Mouse (Mus musculus): Measurements from ENCODE around the gene Slc15a3.

Slc15a3 gene

DNA sequence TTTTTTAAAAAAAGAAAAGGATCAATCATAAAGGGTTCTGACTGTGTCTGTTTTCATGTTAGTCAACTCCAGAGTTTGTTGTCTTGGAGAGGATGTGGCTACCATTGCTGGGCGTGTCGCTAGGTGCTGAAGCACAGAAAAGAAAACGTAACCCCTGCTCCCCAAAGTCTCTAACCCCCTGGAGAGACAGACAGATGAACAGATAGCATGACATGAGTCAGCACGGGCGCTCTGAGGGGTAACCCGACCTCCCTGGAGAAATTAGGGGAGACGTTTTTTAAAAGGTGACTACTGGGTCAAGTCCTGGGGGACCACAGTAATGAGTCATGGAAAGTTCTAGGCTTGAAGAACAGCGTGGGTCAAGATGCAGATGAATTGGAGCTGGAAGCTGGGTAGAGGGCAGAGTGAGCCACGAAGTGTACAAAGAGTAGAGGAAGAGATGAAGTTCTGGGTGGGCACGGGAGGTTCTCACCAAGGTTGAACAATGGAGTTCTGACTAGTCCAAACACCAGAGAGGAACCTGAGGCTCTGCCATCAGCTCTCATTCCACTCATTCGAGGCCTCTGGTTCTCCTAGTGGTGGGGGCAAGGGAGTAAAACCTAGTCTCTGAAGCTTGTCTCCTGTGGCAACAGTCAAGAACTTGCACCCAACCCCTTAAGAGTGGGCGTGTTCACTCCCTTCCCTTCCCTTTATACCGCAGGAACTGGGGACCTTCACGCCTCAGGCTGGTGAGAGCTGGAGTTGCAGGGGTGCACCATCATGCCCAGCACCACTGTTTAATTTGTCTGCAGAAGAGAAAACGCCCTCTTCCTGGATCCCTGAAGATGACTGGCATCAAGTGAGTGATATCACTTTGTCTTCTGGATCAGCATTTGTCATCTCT, at the start of gene Slc15a3:
Slc15a3 (plus strand) TSS at position 718 of the 883 bp plus-strand sequence.
- DNase-seq (ENCODE audit: extremely low read depth, low read depth) = no peak

- DNase-seq (ENCODE audit: extremely low read depth, low read depth) = no peak
Observed at GRCm38 (mm10) chr19:10790323-10790722, 49.2 kb upstream of the Slc15a3 start.

GRCm38 (mm10) chr19:10793044-10793443, 46.5 kb upstream of the Slc15a3 start:
- DNase-seq (ENCODE audit: extremely low read depth, low read depth) = no peak

DNA sequence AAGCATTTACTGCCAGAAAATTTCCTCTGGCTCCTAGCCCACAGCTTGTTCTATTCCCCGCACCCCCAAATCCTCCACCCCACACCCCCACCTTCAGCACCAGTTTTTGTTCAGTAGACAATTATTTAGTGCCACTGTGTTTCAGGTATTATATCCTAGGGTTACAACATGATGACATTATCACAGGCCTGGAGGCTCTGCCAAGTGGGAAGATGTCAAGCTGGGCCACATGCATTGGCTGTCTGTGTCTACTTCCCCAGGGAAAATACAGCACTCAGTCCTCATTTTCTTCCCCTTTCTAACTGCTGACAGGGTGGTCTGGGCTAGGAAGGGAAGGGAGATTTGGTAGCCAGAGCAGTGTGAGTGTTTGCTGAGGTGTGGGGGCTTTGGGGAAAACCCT, 44.6 kb upstream of the Slc15a3 start:
- no peak for DNase-seq (ENCODE audit: extremely low read depth, low read depth)

DNA sequence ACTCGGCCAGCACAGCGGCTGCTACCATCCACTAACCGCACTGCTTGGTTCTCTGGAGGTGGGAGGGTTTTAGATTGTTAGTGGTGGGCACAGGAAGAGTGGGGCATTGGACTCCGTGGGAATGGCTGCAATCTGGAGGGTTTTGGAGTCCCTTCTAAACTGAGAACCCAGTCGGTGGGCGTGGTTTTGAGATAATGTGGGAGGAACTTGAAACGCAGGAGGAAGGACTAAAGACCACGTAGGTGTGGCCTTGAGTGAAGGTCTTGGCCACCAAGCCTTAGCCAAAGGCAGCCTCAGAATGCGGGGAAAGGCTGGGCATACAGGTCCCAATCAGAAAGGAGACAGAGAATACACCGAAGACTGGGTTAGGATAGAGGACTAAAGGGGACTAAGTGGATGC, 41.0 kb upstream of the Slc15a3 start:
- DNase-seq (ENCODE audit: extremely low read depth, low read depth) = no peak

- no peak for DNase-seq (ENCODE audit: extremely low read depth, low read depth)
Observed at GRCm38 (mm10) chr19:10799155-10799554, 40.4 kb upstream of the Slc15a3 start.

- DNase-seq (ENCODE audit: extremely low read depth, low read depth) = no peak
Observed at GRCm38 (mm10) chr19:10801070-10801469, 38.5 kb upstream of the Slc15a3 start.

DNA sequence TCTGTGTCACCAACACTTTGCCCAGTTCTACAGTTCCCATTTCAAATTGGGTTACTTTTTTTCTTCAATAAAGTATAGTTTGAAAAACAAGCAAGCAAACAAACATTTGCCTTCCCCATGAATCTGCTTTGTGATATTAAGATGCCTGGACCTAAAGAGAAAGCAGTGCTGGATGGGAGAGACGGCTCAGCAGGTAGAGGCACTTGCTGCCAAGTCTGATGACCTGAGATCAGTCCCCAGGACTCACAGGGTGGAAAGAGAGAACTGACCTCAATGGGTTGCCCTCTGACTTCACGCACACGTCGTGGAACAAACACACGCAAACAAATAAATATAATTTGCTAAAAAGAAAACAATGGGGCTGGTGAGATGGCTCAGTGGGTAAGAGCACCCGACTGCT, 37.6 kb upstream of the Slc15a3 start:
- no peak for DNase-seq (ENCODE audit: extremely low read depth, low read depth)

GRCm38 (mm10) chr19:10803751-10804150, 35.8 kb upstream of the Slc15a3 start:
- DNase-seq (ENCODE audit: extremely low read depth, low read depth) = no peak

- DNase-seq (ENCODE audit: extremely low read depth, low read depth) = no peak
Observed at GRCm38 (mm10) chr19:10804850-10805660, 34.5 kb upstream of the Slc15a3 start.

DNA sequence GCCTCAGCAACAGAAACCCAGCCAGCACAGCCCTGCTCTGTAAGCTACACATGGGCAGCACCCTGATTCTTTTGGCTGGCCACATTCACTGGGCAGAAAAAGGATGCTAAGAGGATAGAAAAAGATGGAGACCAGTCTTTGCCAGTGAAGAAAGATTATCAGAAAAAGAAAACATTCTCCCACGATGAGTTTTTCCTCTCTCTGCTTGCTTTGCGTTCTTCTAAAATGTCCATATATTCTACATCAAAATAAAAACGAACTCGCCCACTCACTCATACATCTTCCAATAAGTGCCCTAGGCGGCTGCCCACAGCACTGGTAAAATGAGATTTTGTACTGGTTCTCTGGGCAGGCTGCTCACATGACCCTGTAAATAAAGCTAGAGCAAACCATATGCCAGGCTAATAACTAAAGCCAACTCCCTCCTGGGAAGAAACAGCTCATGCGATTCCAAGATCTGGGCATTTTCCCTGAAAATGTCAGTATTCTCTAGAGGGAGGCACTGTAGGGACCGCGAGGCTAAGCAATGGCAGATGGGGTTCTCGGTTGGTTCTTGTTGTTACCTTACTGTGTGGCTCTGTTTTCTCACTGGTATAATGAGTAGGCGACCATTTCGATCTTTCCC, 33.8 kb upstream of the Slc15a3 start:
- DNase-seq (ENCODE audit: extremely low read depth, low read depth) = no peak

DNA sequence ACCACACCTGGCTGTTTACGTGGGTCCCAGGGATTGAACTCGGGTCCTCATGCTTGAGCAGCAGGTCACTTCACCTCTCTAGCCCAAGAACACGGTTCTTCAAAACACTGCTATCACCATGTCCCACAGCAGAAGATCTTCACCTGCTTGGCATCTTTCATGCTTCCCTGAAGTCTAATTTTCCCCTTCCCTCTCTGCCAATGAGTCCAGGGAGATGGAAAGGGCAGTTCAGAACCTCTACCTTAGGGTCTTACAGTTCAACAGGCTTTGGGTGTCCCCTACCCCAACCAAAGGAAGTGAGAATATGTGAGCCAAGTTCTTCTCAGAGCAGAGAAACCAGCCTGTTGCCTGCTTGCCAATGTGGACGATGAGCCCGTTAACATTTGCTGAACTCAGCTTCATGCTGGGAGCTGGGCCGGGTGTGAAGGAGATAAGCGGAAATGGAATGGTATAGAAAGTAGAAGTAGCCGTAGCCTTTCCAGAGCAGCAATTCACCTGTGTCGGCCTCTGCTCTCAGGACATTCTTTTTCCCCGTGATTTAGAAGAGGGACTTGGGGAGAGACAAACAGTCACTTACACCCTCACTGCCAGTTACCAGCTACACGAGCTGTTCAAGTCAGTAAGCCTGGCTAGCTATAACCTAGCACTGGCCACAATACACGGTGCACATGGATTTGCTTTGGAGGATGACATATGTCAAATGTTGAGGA, 30.8 kb upstream of the Slc15a3 start:
- no peak for DNase-seq (ENCODE audit: extremely low read depth, low read depth)

DNA sequence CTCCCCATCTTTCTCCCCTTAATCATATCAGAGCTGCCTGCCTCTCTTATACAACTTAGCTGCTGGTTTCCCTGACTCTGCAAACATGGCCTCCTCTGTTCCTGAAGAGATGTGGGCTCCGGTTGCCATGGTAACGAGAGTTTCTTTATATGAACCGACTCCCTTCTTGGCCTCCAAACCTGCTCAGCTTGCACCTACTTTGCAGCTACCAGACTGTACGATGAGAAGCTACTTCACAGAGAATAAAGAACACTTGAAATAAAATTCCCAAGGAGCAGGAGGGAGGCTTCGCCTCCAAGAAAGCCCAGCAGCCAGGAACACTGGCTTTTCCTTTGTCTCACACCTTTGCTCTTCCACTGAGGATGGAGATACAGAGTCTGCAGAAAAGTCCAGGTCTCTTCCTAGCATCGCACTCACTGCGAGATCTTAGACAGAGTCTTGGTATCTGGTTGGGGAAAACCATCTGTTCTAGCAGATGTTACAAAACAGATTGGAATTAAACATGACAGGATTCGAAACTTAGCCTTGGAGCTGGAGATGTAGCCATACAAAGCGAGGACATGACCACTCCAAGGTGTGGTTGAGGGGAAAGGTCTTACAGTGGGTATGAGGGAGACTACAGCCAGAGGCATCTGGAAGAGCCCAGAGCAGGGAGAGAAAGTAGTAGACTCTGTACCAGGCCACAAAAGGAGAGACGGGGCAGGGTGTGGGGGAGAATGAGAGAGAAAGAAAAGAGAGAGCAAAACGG, 29.9 kb upstream of the Slc15a3 start:
- DNase-seq (ENCODE audit: extremely low read depth, low read depth) = no peak

DNA sequence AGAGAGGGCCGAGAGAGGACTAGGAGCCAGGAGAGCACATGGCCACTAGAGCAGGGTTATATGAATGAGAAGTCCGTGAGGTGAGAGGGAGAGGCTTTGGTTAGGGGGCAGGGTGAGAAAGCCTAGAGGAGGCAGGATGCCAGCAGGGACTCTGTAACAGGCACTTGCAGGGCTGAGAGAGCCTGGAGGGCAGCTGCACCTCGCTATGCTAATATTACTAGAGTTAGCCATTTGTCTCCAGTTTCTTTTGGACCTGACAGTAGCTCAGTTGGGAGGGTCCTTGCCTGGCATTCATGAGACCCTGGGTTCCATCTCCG, 29.4 kb upstream of the Slc15a3 start:
- no peak for DNase-seq (ENCODE audit: extremely low read depth, low read depth)

DNA sequence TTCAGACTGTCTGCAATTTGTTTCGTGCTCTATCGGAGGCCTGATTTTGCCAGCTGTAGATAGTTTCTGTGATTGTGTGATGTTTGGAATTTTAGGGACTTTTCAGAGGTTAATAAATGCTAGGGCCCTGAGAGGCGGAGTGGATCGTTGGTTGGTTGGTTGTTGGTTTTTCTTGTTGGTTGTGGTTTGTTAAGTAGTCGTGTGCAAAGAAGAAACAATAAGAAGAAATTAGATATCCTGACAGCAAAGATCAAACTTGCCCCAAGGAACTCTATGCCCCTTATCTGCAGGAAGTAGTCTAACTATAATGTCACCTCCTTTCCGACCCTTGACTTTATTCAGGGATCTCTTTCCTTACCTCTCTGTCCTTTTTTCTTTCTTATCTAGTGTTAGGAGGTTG, 28.1 kb upstream of the Slc15a3 start:
- DNase-seq (ENCODE audit: extremely low read depth, low read depth) = peak; percentile 2

GRCm38 (mm10) chr19:10813039-10813438, 26.5 kb upstream of the Slc15a3 start:
- DNase-seq (ENCODE audit: extremely low read depth, low read depth) = no peak

- DNase-seq (ENCODE audit: extremely low read depth, low read depth) = no peak
Observed at GRCm38 (mm10) chr19:10813905-10814304, 25.6 kb upstream of the Slc15a3 start.

GRCm38 (mm10) chr19:10815871-10816270, 23.7 kb upstream of the Slc15a3 start:
- no peak for DNase-seq (ENCODE audit: extremely low read depth, low read depth)

DNA sequence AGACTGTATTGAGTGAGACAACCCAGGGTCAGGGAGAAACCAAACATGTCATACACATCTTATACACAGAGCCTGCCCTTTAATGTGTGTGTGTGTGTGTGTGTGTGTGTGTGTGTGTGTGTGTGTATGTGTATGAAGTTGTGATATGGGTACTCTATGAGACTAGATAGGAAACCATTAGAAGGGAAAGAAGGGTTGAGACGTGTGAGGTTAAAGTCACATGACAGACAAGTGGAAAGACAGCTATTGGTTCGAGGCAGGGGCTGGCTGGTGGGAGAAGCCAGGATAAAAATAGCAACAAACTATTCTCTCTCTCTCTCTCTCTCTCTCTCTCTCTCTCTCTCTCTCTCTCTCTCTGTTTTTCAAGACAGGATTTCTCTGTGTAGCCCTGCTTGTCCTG, 23.1 kb upstream of the Slc15a3 start:
- DNase-seq (ENCODE audit: extremely low read depth, low read depth) = no peak

GRCm38 (mm10) chr19:10818217-10818946, 21.1 kb upstream of the Slc15a3 start:
- DNase-seq (ENCODE audit: extremely low read depth, low read depth) = no peak

All from MEL-GATA-1-ER (cell line).